Mouse (Mus musculus) liver, adult 2 months (tissue): ENCODE data around the gene Mmp14. TPM values are rescaled to one million over a fixed set of nuclear protein-coding genes. Genes with fewer than 3 reads are reported as not detected.

Experiments
- DNase-seq: peaks from one replicate; pipeline ENCODE4 v3.0.0-alpha.2; 2011; ENCODE audit warnings: low read depth, low spot score; ENCODE audit errors: extremely low read depth
- H3K27ac ChIP-seq: fragments of 200-500 bp; replicated peaks from 2 replicates; pipeline ENCODE4 v1.5.1; 2012; ENCODE audit warnings: low read depth, mild to moderate bottlenecking, control low read depth, inconsistent platforms, low read length; ENCODE audit not compliant: insufficient read depth
- H3K27me3 ChIP-seq: fragments of 200-500 bp; 2 replicates; pipeline ENCODE4 v1.6.1; 2012; ENCODE audit warnings: mild to moderate bottlenecking, moderate library complexity, low read length, inconsistent platforms; ENCODE audit not compliant: control insufficient read depth, insufficient read depth
- H3K36me3 ChIP-seq: fragments of 200-500 bp; 2 replicates; pipeline ENCODE4 v1.6.1; 2012; ENCODE audit warnings: low read length, inconsistent platforms; ENCODE audit not compliant: control insufficient read depth, insufficient read depth
- H3K4me1 ChIP-seq: fragments of 200-500 bp; 2 replicates; pipeline ENCODE4 v1.6.1; 2011; ENCODE audit warnings: low read length; ENCODE audit not compliant: control insufficient read depth, insufficient read depth
- H3K4me3 ChIP-seq: fragments of 200-500 bp; 2 replicates; pipeline ENCODE4 v1.5.1; 2011; ENCODE audit warnings: low read depth, mild to moderate bottlenecking, control low read depth, low read length, moderate library complexity; ENCODE audit not compliant: insufficient read depth
- H3K79me2 ChIP-seq: fragments of 200-500 bp; 2 replicates; pipeline ENCODE4 v1.6.1; 2012; ENCODE audit warnings: inconsistent platforms, mild to moderate bottlenecking, low read length, moderate library complexity; ENCODE audit not compliant: control insufficient read depth, insufficient read depth
- H3K9ac ChIP-seq: fragments of 200-500 bp; 2 replicates; pipeline ENCODE4 v1.6.1; 2012; ENCODE audit warnings: low read depth, mild to moderate bottlenecking, control low read depth, inconsistent platforms, low read length
- CTCF ChIP-seq: fragments of 200-500 bp; IDR thresholded peaks from 2 replicates; pipeline ENCODE4 v1.5.1; 2011; ENCODE audit warnings: low read depth, low read length, control low read depth
- POLR2A ChIP-seq: fragments of 200-500 bp; IDR thresholded peaks from 2 replicates; pipeline ENCODE4 v1.6.1; 2011; ENCODE audit warnings: low read length, control low read depth; ENCODE audit not compliant: insufficient read depth; ENCODE audit errors: extremely low read depth
- WGBS: fragments of 180-500 bp; shearing (Covaris S2); methylation state at CpG from one replicate; pipeline ENCODE4 v1.1.7; 2018; 5-methylcytosine and 5-hydroxymethylcytosine counted together
- polyA plus RNA-seq: library from polyadenylated mRNA; depleted of rRNA; stranded (reverse); fragments of >200 nt; gene quantifications from 2 replicates; pipeline ENCODE4 v1.2.3, GENCODE M21; 2012
- total RNA-seq: library from RNA; depleted of rRNA; stranded (reverse); fragments of >200 nt; gene quantifications from 2 replicates; pipeline ENCODE4 v1.2.3, GENCODE M21; 2014

Mmp14 gene
- total and polyA plus RNA-seq, 2 experiments = 9.0 to 52.6 TPM

DNA sequence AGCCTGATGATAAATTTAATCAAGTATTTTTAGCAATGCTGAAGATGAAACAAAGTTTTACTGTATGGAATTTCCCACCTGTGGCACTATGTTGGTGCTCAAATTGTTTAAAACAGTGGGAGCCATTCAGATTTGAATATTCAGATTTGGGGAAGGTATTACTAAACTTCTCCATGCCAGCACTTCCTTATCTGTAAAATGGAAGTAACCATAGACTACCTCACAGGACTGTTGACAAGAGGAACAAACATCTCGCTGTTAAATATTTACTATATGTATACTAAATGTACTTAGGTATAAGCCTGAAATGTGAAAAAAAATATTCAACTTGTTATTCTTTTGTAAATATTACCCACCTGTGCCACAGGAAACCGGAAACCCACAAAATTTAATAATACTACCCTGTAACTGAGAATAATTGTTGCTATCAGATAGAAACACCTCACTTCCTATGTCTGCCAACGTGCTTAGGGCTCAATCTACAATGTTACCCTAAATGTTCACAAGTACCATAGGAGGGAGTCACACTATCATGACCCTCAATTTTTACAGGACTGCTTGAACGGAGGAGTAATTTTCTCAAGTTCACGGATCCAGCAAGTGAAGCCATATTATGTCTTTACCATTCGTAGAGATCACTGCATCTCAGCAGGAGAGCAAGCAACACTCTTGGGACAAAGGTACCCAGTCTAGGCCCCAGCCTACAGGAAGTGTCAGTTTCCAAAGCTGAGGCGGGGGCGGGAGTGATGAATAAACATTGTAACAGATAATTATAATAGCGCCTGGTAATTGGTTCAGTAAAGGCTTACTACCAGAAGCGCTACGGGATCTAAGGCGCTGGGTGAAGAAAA lies 31.9 kb downstream of the Mmp14 start:
- Histone ChIP-seq H3K4me3 (peak overlapping the region; percentile 95), H3K27me3 (no peaks in the 10 kb centered on the region), H3K27ac (peak overlapping the region; percentile 62), H3K36me3 (peaks cover 11% of the 10 kb centered on the region; the same call in 1 of the 2 replicates), H3K79me2 (no peaks in the 10 kb centered on the region), H3K4me1 (peaks cover 5% of the 10 kb centered on the region), H3K9ac (peak overlapping the region; percentile 21; the same call in 1 of the 2 replicates)
- no peak for DNase-seq
- TF ChIP-seq POLR2A (no peak), CTCF (no peak)
- 16% methylated on average over 12 of the region's 12 CpGs for WGBS

DNA sequence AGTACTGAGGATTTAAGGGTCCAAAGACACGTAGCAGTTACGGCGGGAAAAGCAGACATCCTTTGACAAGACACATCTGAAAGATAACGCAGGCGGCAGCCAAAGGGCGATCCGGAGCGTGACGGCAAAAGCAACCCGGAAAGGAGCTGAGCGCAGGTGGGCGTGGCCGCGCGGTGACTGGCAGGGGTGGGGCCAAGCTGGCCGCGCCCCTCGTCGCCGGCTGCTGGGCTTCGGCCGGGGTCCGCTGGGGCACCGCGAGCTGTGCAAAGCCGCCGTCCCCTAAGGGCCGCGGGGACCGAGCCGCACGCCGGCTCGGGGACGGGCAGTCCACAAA lies 32.5 kb downstream of the Mmp14 start, which contains the start of gene Lrp10:
TSS of gene Lrp10 (plus strand) at position 179 of the 334 bp plus-strand sequence.
- Histone ChIP-seq H3K79me2 (no peaks in the 10 kb centered on the region), H3K4me3 (peak within 1 kb of the TSS; percentile 95), H3K4me1 (peaks cover 5% of the 10 kb centered on the region), H3K36me3 (peaks cover 13% of the 10 kb centered on the region; the same call in 1 of the 2 replicates), H3K27ac (peak within 1 kb of the TSS; percentile 73), H3K27me3 (no peaks in the 10 kb centered on the region), H3K9ac (peak within 1 kb of the TSS; percentile 94)
- WGBS = under 1% methylated on average over 35 of the region's 35 CpGs
- peak; percentile 73 for DNase-seq
- peak; percentile 38; the same call in 1 of the 2 replicates for TF ChIP-seq POLR2A
- no peak for TF ChIP-seq CTCF

DNA sequence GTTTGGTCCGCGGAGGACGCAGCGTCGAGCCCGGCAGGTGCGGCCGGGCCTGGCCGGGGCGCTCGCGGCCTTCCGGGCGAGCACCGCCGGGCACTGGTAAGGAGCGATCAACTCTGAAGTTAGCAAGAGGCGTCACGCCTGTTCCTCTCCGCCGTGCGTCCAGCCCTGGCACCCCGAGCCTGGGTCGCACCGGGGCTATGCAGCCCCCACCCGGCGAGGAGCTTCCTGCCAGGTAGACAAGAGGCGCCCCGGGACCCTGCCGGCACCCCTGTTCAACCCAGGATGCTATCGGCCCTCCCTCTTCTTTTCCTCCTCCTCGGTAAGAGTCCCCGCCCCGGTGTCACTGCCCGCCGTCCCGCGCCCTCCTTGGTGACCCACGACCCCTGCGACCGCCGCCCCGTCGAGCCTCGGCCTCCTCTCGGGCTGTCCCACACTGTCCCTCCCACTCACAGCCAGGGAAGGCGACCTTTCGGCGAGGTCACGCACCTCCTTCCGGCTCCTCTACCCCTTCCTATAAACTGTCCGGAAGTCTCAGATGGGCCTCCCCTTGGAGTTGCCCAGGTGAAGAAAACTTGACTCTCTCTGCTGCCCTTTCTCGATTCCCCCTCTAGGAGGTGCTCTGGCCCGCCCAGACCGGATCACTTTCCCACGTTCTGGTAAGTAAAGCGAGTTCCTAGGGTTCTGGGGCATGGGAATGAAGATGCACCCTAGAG lies 33.0 kb downstream of the Mmp14 start:
- 1% methylated on average over 57 of the region's 57 CpGs for WGBS
- Histone ChIP-seq H3K4me1 (peaks cover 5% of the 10 kb centered on the region), H3K79me2 (no peaks in the 10 kb centered on the region), H3K9ac (peak overlapping the region; percentile 94), H3K36me3 (peaks cover 13% of the 10 kb centered on the region; the same call in 1 of the 2 replicates), H3K4me3 (peak overlapping the region; percentile 95), H3K27ac (peak overlapping the region; percentile 73), H3K27me3 (no peaks in the 10 kb centered on the region)
- peak; percentile 76 for TF ChIP-seq CTCF
- no peak for TF ChIP-seq POLR2A
- peak; percentile 69 for DNase-seq

DNA sequence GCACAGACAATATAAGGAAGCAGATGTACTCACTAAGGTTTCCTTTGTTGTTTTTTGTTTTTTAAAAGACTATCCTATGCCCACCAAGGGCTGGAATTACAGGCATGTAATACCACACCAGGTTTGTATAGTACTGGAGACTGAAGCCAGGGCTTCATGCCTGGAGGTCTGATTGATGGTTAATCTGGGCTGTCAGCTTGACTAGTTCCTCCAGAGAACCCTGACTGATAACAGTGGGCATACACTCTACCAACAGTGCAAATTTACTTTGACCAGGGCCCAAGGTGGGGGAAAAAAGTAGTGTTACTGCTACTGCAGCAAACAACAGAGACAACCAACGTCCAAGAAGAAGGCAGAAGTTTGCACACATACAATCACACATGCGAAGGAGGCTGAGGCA lies 40.1 kb downstream of the Mmp14 start:
- peaks cover 13% of the 10 kb centered on the region; the same call in 1 of the 2 replicates for H3K36me3 ChIP-seq
- no peaks in the 10 kb centered on the region for H3K79me2 ChIP-seq
- DNase-seq = no peak
- 93% methylated on average over 2 of the region's 2 CpGs for WGBS
- H3K4me1 ChIP-seq = no peaks in the 10 kb centered on the region; the same call in 1 of the 2 replicates
- H3K27ac ChIP-seq = no peak overlapping the region
- TF ChIP-seq CTCF (no peak), POLR2A (no peak)
- no peak overlapping the region for H3K9ac ChIP-seq
- no peaks in the 10 kb centered on the region for H3K27me3 ChIP-seq
- no peak overlapping the region for H3K4me3 ChIP-seq

DNA sequence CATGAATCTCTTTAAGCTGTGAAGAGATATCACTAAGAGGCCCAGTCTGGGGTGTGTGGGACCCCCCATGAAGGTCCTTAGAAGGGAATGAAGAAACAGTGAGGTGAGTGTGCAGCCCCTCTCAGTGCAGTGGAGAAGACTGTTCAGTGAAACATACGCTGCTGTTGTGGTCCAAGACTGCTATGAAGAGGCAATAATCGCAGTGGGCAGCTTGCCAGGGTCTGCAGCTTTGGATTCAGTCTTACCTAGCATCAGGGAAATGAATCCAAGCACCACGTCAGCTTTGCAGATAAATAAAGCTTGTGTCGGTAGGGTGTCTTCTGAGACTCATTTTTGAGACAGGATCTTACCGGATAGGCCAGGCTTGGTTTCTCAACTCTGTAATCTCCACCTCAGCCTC lies 41.3 kb downstream of the Mmp14 start:
- 70% methylated on average over 5 of the region's 5 CpGs for WGBS
- no peak for DNase-seq
- no peaks in the 10 kb centered on the region for H3K79me2 ChIP-seq

More for the DNA sequence above, 41.3 kb downstream of the Mmp14 start:
- no peak overlapping the region for H3K27ac ChIP-seq
- no peak overlapping the region for H3K9ac ChIP-seq
- H3K4me1 ChIP-seq = no peaks in the 10 kb centered on the region; the same call in 1 of the 2 replicates
- no peak overlapping the region for H3K4me3 ChIP-seq
- H3K36me3 ChIP-seq = peaks cover 9% of the 10 kb centered on the region; the same call in 1 of the 2 replicates
- TF ChIP-seq CTCF = no peak
- TF ChIP-seq POLR2A = no peak
- no peaks in the 10 kb centered on the region for H3K27me3 ChIP-seq
